Mouse (Mus musculus): ENCODE results near the gene Zfp91.
A peak's percentile ranks its signal among the peaks of the same experiment; 100 is the strongest.
"Not testable (repeated sequence)": the region's sequence is repeated elsewhere in the genome, so short reads cannot be mapped to it uniquely, and the experiment has no call there.

Gene Zfp91

GRCm38 (mm10) chr19:12794056-12795044 lies 1.6 kb downstream of the Zfp91 start:
- peak; percentile 93 for DNase-seq (ENCODE audit: low read depth, low spot score)

GRCm38 (mm10) chr19:12792374-12792773 lies 3.6 kb downstream of the Zfp91 start:
- DNase-seq (ENCODE audit: low read depth, low spot score), result no peak

GRCm38 (mm10) chr19:12787721-12788120 lies 8.2 kb downstream of the Zfp91 start:
- no peak for DNase-seq (ENCODE audit: low read depth, low spot score)

DNA sequence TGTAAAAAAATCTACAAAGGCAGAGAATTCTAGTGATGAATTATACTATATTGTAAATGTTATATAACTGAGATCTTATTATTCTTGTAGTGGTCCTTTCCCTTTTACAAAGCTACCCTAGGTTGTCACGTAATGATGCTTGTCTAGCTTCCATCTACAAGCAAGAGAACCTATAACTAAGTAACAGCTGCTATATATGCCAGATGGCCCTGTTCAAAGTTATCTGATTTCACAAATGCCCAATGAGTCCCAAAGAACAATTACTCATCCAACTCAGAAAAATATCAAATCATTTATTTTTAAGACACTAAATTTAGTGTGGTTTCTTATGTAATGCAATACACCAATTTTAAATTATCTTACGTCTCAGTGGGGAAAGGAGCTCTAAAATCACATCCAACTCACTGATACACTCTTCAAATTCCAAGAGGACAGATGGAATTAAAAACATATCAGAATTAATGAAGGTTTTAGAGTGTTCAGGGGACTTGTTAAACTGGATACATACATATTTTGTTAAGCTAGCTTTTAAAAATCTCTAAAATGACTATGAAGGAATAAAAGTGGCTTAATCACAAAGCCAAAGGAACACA lies 9.0 kb downstream of the Zfp91 start:
- DNase-seq (ENCODE audit: low read depth, low spot score), result no peak

- DNase-seq (ENCODE audit: low read depth, low spot score), result no peak
Measured at GRCm38 (mm10) chr19:12780437-12780836, 15.5 kb downstream of the Zfp91 start.

- no peak for DNase-seq (ENCODE audit: low read depth, low spot score)
Measured at GRCm38 (mm10) chr19:12770888-12771287, 25.0 kb downstream of the Zfp91 start.

GRCm38 (mm10) chr19:12765308-12765707 lies 30.6 kb downstream of the Zfp91 start, which contains the start of gene Cntf:
Cntf (minus strand) TSS chr19:12765632.
- DNase-seq (ENCODE audit: low read depth, low spot score), result no peak

GRCm38 (mm10) chr19:12762212-12763130 lies 33.5 kb downstream of the Zfp91 start:
- peak; percentile 29 for DNase-seq (ENCODE audit: low read depth, low spot score)

- no peak for DNase-seq (ENCODE audit: low read depth, low spot score)
Measured at GRCm38 (mm10) chr19:12759656-12760055, 36.3 kb downstream of the Zfp91 start.

DNA sequence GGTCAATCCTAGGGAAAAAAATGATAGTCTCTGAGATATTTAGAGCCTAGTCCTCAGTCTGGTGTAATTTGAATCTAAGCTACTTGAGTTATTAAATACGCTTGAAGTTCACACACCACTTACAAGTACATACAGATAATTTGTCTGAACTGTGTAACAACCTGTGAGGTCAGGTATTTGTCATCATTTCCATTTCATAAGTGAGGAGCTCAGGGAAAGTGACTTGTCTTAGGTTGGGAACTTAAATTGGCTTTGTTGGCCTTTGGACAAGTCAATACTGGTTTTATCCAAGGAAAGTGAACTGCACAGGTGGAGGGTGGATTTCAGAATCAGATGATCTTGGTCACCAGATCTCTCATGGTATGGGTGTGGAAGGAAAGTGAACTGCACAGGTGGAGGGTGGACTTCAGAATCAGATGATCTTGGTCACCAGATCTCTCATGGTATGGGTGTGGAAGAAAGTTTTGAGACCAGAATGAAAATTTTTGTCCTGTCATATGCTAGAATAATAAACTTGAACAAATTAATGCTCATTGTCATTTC lies 36.9 kb downstream of the Zfp91 start:
- no peak for DNase-seq (ENCODE audit: low read depth, low spot score)

DNA sequence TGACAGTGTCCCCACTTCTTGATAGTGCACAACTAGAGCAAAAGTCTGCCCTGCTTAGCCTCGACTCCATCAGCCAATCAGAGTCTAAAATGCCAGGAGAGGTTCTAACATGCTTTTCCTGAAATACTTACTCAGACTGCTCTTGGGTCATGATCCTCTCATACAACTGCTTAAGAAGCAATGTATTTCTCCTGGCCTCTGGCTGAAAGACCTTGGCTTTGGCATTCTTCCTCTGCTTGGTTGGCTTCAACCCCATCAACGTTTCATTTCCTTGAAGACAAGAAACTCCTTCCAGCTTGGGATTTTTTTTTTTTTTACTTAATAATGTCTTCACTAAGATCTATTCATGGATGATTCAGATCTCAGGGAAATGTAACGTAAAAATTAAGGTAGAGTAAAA lies 39.6 kb downstream of the Zfp91 start:
- no peak for DNase-seq (ENCODE audit: low read depth, low spot score)

DNA sequence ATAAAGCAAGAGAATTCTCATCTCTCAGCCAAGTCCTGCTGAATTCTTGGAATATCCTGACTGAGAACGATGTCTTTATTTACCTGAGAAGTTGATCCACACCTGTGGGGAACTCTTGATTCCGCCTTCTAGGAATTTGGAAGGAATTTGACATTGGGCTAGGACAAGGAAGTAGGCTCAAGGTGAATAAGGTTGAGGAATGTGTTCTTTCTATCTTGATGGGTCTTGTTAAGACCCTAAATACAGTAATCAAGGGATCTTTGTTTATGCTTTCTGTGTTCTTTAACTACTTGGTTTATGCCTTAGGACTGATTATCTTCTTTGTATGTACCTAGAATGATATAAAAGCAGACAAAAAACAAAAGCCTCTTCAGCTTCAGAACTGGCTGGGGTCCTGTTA lies 64.0 kb downstream of the Zfp91 start:
- DNase-seq (ENCODE audit: low read depth, low spot score), result no peak

DNA sequence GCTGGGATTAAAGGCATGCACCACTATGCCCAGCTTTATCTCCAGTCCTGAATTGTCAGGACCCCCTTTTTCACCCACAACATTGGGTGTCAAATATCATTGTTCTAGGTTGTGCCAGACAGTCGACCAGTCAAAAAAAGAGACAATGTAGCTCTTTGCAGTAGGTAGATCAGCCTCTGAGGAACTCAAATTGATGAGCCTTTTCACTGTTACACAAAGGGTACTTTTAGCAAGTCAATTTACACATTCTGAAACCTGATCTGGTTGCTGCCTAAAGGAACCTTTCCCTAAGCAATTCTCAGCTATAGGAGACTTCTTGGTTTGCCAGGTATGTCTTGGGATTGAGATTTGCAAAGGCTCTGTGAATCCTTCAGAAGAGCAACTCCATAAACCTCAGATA lies 64.9 kb downstream of the Zfp91 start:
- DNase-seq (ENCODE audit: low read depth, low spot score), result no peak

DNA sequence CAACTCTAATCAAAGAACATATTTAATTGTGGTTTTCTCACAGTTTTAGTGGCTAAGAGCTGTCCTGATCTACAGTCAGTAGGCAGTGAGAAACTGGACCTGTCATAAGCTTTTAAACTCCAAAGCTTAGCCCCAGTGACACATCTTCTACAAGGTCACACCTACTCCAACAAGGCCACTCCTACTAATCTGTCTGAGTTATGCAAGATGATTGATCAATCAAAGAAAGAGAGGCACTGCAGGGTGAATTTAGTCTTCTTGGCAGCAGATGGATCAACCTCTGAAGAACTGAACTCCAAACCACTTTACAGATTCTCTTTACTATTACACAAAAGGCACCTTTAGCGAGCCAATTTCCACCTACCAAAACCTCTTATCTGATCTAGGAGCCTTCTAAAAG lies 70.1 kb downstream of the Zfp91 start:
- DNase-seq (ENCODE audit: low read depth, low spot score), result no peak

DNA sequence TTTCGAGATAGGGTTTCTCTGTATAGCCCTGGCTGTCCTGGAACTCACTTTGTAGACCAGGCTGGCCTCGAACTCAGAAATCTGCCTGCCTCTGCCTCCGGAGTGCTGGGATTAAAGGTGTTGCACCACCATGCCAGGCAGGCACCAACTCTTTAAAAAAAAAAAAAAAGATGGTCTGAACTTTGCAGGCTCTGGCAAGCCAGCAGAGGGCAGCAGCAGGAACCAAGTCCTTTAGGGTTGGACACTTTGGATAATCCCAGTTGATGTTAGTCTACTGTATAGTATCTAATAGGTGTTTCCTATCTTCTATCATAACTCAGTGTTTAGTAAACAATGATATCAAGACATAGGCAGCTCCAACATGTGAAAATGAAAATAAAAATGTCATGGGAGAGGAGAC lies 73.6 kb downstream of the Zfp91 start:
- peak; percentile 42 for DNase-seq (ENCODE audit: low read depth, low spot score)

GRCm38 (mm10) chr19:12721596-12721995 lies 74.3 kb downstream of the Zfp91 start:
- not testable (repeated sequence) for DNase-seq (ENCODE audit: low read depth, low spot score)

GRCm38 (mm10) chr19:12720919-12721318 lies 75.0 kb downstream of the Zfp91 start:
- not testable (repeated sequence) for DNase-seq (ENCODE audit: low read depth, low spot score)

- no peak for DNase-seq (ENCODE audit: low read depth, low spot score)
Measured at GRCm38 (mm10) chr19:12720463-12720862, 75.5 kb downstream of the Zfp91 start.

- DNase-seq (ENCODE audit: low read depth, low spot score), result no peak
Measured at GRCm38 (mm10) chr19:12719189-12719588, 76.7 kb downstream of the Zfp91 start.
